Mouse (Mus musculus): ENCODE measurements around the gene P2rx3.
A peak's percentile ranks its signal among the peaks of the same experiment; 100 is the strongest.

P2rx3 gene

GRCm38 (mm10) chr2:85043623-85044022 lies 6.4 kb upstream of the P2rx3 start:
- DNase-seq (ENCODE audit: low read depth, low spot score) = no peak

- no peak for DNase-seq (ENCODE audit: low read depth, low spot score)
Measured at GRCm38 (mm10) chr2:85038336-85038735, 1.1 kb upstream of the P2rx3 start.

GRCm38 (mm10) chr2:85036507-85037046 lies 685 bp downstream of the P2rx3 start:
- no peak for DNase-seq (ENCODE audit: low read depth, low spot score)

GRCm38 (mm10) chr2:85034169-85034568 lies 3.1 kb downstream of the P2rx3 start:
- DNase-seq (ENCODE audit: low read depth, low spot score) = no peak

- DNase-seq (ENCODE audit: low read depth, low spot score) = no peak
Measured at GRCm38 (mm10) chr2:85033121-85033520, 4.1 kb downstream of the P2rx3 start.

- DNase-seq (ENCODE audit: low read depth, low spot score) = no peak
Measured at GRCm38 (mm10) chr2:85030989-85031388, 6.3 kb downstream of the P2rx3 start.

GRCm38 (mm10) chr2:85029897-85030296 lies 7.4 kb downstream of the P2rx3 start:
- no peak for DNase-seq (ENCODE audit: low read depth, low spot score)

- no peak for DNase-seq (ENCODE audit: low read depth, low spot score)
Measured at GRCm38 (mm10) chr2:85027281-85027680, 10.0 kb downstream of the P2rx3 start.

GRCm38 (mm10) chr2:85026178-85026577 lies 11.1 kb downstream of the P2rx3 start:
- no peak for DNase-seq (ENCODE audit: low read depth, low spot score)

- no peak for DNase-seq (ENCODE audit: low read depth, low spot score)
Measured at GRCm38 (mm10) chr2:85022043-85022442, 15.2 kb downstream of the P2rx3 start.

GRCm38 (mm10) chr2:85014588-85014982 lies 22.7 kb downstream of the P2rx3 start:
- DNase-seq (ENCODE audit: low read depth, low spot score) = no peak

- no peak for DNase-seq (ENCODE audit: low read depth, low spot score)
Measured at GRCm38 (mm10) chr2:85013826-85014587, 23.3 kb downstream of the P2rx3 start.

- DNase-seq (ENCODE audit: low read depth, low spot score) = no peak
Measured at GRCm38 (mm10) chr2:85012679-85013078, 24.6 kb downstream of the P2rx3 start.

GRCm38 (mm10) chr2:85011906-85012604 lies 25.2 kb downstream of the P2rx3 start:
- DNase-seq (ENCODE audit: low read depth, low spot score) = peak; percentile 16

- DNase-seq (ENCODE audit: low read depth, low spot score) = no peak
Measured at GRCm38 (mm10) chr2:85009212-85009611, 28.1 kb downstream of the P2rx3 start.

GRCm38 (mm10) chr2:85007729-85008128 lies 29.5 kb downstream of the P2rx3 start:
- DNase-seq (ENCODE audit: low read depth, low spot score) = peak; percentile 22

- no peak for DNase-seq (ENCODE audit: low read depth, low spot score)
Measured at GRCm38 (mm10) chr2:85006600-85006999, 30.7 kb downstream of the P2rx3 start.

- no peak for DNase-seq (ENCODE audit: low read depth, low spot score)
Measured at GRCm38 (mm10) chr2:85004341-85004740, 32.9 kb downstream of the P2rx3 start.

- DNase-seq (ENCODE audit: low read depth, low spot score) = no peak
Measured at GRCm38 (mm10) chr2:85002575-85002974, 34.7 kb downstream of the P2rx3 start.

GRCm38 (mm10) chr2:85001497-85001896 lies 35.8 kb downstream of the P2rx3 start:
- no peak for DNase-seq (ENCODE audit: low read depth, low spot score)

- no peak for DNase-seq (ENCODE audit: low read depth, low spot score)
Measured at GRCm38 (mm10) chr2:84999486-85000181, 37.6 kb downstream of the P2rx3 start.

GRCm38 (mm10) chr2:84996376-84996775 lies 40.9 kb downstream of the P2rx3 start:
- DNase-seq (ENCODE audit: low read depth, low spot score) = no peak

Measured in embryo, embryonic 11.5 days (tissue).